Mouse (Mus musculus) myocyte (in vitro differentiated cells): ENCODE measurements at regions not wholly inside any gene's neighbourhood (a gene's known extent, or its start where the extent isn't known, plus 50 kb on each side); places are given as distances from the start of the nearest gene placed in this dataset.

Experiments used
- CEBPB ChIP-seq: IDR thresholded peaks from 2 replicates; pipeline ENCODE4 v1.6.1; 2011; ENCODE audit warnings: mild to moderate bottlenecking, moderate library complexity; ENCODE audit not compliant: poor library complexity, insufficient read depth, severe bottlenecking
- MAX ChIP-seq: IDR thresholded peaks from one replicate; pipeline ENCODE4 v1.6.1; 2011; ENCODE audit warnings: low read depth, mild to moderate bottlenecking, control low read depth
- MYOD1 ChIP-seq, 3 experiments: IDR thresholded peaks; one replicate each; pipeline ENCODE4 v1.6.1; 2011; ENCODE audit warnings: control low read depth in 2 of 3, low read depth in 2 of 3, mild to moderate bottlenecking in 2 of 3, moderate library complexity in 1 of 3; ENCODE audit not compliant: insufficient read length in 2 of 3, control insufficient read depth in 1 of 3
- MYOG ChIP-seq, 3 experiments: IDR thresholded peaks; one replicate each; pipeline ENCODE4 v1.6.1; 2011; ENCODE audit warnings: control low read depth in 2 of 3, low read depth in 2 of 3, mild to moderate bottlenecking in 2 of 3; ENCODE audit not compliant: insufficient read length in 2 of 3, control insufficient read depth in 1 of 3, insufficient read depth in 1 of 3
- POLR2A ChIP-seq: IDR thresholded peaks from one replicate; pipeline ENCODE4 v1.6.1; 2011; ENCODE audit warnings: low read depth, mild to moderate bottlenecking, control low read depth, moderate library complexity; ENCODE audit not compliant: insufficient read length
- POLR2AphosphoS2 ChIP-seq: IDR thresholded peaks from one replicate; pipeline ENCODE4 v1.6.1; 2011; ENCODE audit warnings: low read depth, control low read depth; ENCODE audit not compliant: insufficient read length
- SRF ChIP-seq: IDR thresholded peaks from one replicate; pipeline ENCODE4 v1.6.1; 2011; ENCODE audit warnings: low read depth; ENCODE audit not compliant: control insufficient read depth, insufficient read length
- TCF12 ChIP-seq: IDR thresholded peaks from one replicate; pipeline ENCODE4 v1.6.1; 2011; ENCODE audit warnings: mild to moderate bottlenecking, control low read depth; ENCODE audit not compliant: poor library complexity, insufficient read depth, severe bottlenecking
- USF1 ChIP-seq: IDR thresholded peaks from one replicate; pipeline ENCODE4 v1.6.1; 2011; ENCODE audit warnings: low read depth, mild to moderate bottlenecking, control low read depth, moderate library complexity

- TF ChIP-seq POLR2A (no peak), USF1 (no peak), CEBPB (no peak), TCF12 (no peak), MYOG (IDR thresholded peaks at IDR 0.05; ENCODE audit: control insufficient read depth in 1 of 3, insufficient read depth in 1 of 3, insufficient read length in 2 of 3, low read depth in 2 of 3) (no peak), MYOD1 (IDR thresholded peaks at IDR 0.05; ENCODE audit: control insufficient read depth in 1 of 3, insufficient read length in 2 of 3, low read depth in 2 of 3) (no peak), MAX (no peak), POLR2AphosphoS2 (no peak), SRF (no peak)
These were observed 128.0 kb downstream of the Galc start for GRCm38 (mm10) chr12:98131276-98131675.
